Mouse (Mus musculus): ENCODE results near the gene Josd1.

DNA sequence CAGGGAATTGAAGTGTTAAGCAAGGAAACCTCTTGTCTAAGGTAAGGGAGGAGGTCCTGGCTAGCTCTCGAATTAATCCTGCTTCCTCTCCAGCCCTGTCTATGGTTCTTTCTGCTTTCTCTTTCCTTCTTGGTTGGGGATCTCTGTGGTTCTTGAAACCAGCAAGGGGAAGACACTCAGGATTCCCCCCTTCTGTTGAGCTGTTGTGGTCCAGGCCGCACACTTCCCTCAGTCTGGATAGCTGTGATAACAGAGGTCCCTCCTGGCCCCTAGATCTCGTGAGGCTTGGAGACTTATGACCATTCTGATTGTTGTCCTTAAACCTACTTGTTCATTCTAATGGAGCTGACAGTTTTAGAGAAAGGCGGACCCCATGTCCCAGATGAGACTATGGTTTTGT lies 6.8 kb upstream of the Josd1 start:
- TF ChIP-seq ZC3H11A (IDR thresholded peaks at IDR 0.05; ENCODE audit: borderline replicate concordance, low read depth, low read length) (no peak), MAFK (IDR thresholded peaks at IDR 0.05; ENCODE audit: insufficient read depth, low read depth, low read length) (no peak), HCFC1 (IDR thresholded peaks at IDR 0.05; ENCODE audit: borderline replicate concordance, insufficient read depth, low read length) (no peak), ZNF384 (IDR thresholded peaks at IDR 0.05; ENCODE audit: low read depth, low read length) (no peak)
